Mouse (Mus musculus): Measurements from ENCODE around the gene Tesmin.

Tesmin gene

GRCm38 (mm10) chr19:3441092-3441491, 52.4 kb downstream of the Tesmin start:
- CTCF ChIA-PET: no interaction called here

- CTCF ChIA-PET: no interaction called here
Measured at GRCm38 (mm10) chr19:3447348-3447747, 58.7 kb downstream of the Tesmin start.

- CTCF ChIA-PET: no interaction called here
Measured at GRCm38 (mm10) chr19:3449248-3449647, 60.6 kb downstream of the Tesmin start.

- CTCF ChIA-PET: interaction anchor here (0.7 to 1.3 kb wide), 3 partner anchors 128 to 144 kb away, joined by 3 to 4 read pairs (median 3); partner anchors contain the start of gene Cpt1a
Measured at GRCm38 (mm10) chr19:3450714-3451113, 62.1 kb downstream of the Tesmin start.

- CTCF ChIA-PET: interaction anchor here (1.2 to 1.3 kb wide), 2 partner anchors 128 to 130 kb away, joined by 3 read pairs; partner anchors contain the start of gene Cpt1a
Measured at GRCm38 (mm10) chr19:3451170-3451569, 62.5 kb downstream of the Tesmin start.

GRCm38 (mm10) chr19:3451649-3452048, 63.0 kb downstream of the Tesmin start:
- CTCF ChIA-PET: no interaction called here
